Mouse (Mus musculus): ENCODE results near the gene Ncmap. TPM values are rescaled to one million over a fixed set of nuclear protein-coding genes. Genes with fewer than 3 reads are reported as not detected.

The Ncmap gene
- polyA plus RNA-seq, 1 experiment, result 2.1 TPM

- Histone ChIP-seq H3K4me3 (ENCODE audit: control insufficient read depth, low read depth, low read length) (peak within 1 kb of the TSS; percentile 91), H3K36me3 (ENCODE audit: control insufficient read depth, insufficient read depth, low read length) (no peaks in the 10 kb centered on the region), H3K4me1 (ENCODE audit: control insufficient read depth, insufficient read depth, low read length) (peaks cover 17% of the 10 kb centered on the region), H3K27me3 (ENCODE audit: control insufficient read depth, insufficient read depth, low read length) (no peaks in the 10 kb centered on the region), H3K27ac (ENCODE audit: control insufficient read depth, insufficient read depth, low read depth, low read length) (peak within 1 kb of the TSS; percentile 54)
- TF ChIP-seq POLR2A (IDR thresholded peaks at IDR 0.05; ENCODE audit: control insufficient read depth, low read depth, low read length) (0 out of 2 replicates have a peak, but pooled peaks have one; percentile 15), CTCF (IDR thresholded peaks at IDR 0.05; ENCODE audit: control insufficient read depth, insufficient read depth, insufficient replicate concordance, low read depth, low read length) (no peak)
Measured at GRCm38 (mm10) chr4:135433443-135434394, 35.7 kb upstream of the Ncmap start, which contains the start of gene Rcan3. Gene Rcan3 (minus strand): TSS chr4:135433853.

GRCm38 (mm10) chr4:135433086-135433442 lies 35.0 kb upstream of the Ncmap start:
- peaks cover 17% of the 10 kb centered on the region for H3K4me1 ChIP-seq (ENCODE audit: control insufficient read depth, insufficient read depth, low read length)
- no peaks in the 10 kb centered on the region for H3K27me3 ChIP-seq (ENCODE audit: control insufficient read depth, insufficient read depth, low read length)
- H3K36me3 ChIP-seq (ENCODE audit: control insufficient read depth, insufficient read depth, low read length), result no peaks in the 10 kb centered on the region
- peak overlapping the region; percentile 91 for H3K4me3 ChIP-seq (ENCODE audit: control insufficient read depth, low read depth, low read length)
- peak overlapping the region; percentile 25; the same call in 1 of the 2 replicates for H3K27ac ChIP-seq (ENCODE audit: control insufficient read depth, insufficient read depth, low read depth, low read length)
- TF ChIP-seq CTCF (IDR thresholded peaks at IDR 0.05; ENCODE audit: control insufficient read depth, insufficient read depth, insufficient replicate concordance, low read depth, low read length), result no peak
- no peak for TF ChIP-seq POLR2A (IDR thresholded peaks at IDR 0.05; ENCODE audit: control insufficient read depth, low read depth, low read length)

GRCm38 (mm10) chr4:135429990-135430760 lies 32.1 kb upstream of the Ncmap start:
- H3K4me3 ChIP-seq (ENCODE audit: control insufficient read depth, low read depth, low read length), result no peak overlapping the region
- H3K4me1 ChIP-seq (ENCODE audit: control insufficient read depth, insufficient read depth, low read length), result peaks cover 11% of the 10 kb centered on the region
- H3K27ac ChIP-seq (ENCODE audit: control insufficient read depth, insufficient read depth, low read depth, low read length), result no peak overlapping the region
- no peaks in the 10 kb centered on the region for H3K27me3 ChIP-seq (ENCODE audit: control insufficient read depth, insufficient read depth, low read length)
- no peaks in the 10 kb centered on the region for H3K36me3 ChIP-seq (ENCODE audit: control insufficient read depth, insufficient read depth, low read length)
- TF ChIP-seq POLR2A (IDR thresholded peaks at IDR 0.05; ENCODE audit: control insufficient read depth, low read depth, low read length), result no peak
- no peak for TF ChIP-seq CTCF (IDR thresholded peaks at IDR 0.05; ENCODE audit: control insufficient read depth, insufficient read depth, insufficient replicate concordance, low read depth, low read length)

- TF ChIP-seq CTCF (IDR thresholded peaks at IDR 0.05; ENCODE audit: control insufficient read depth, insufficient read depth, insufficient replicate concordance, low read depth, low read length) (no peak), POLR2A (IDR thresholded peaks at IDR 0.05; ENCODE audit: control insufficient read depth, low read depth, low read length) (no peak)
- Histone ChIP-seq H3K4me1 (ENCODE audit: control insufficient read depth, insufficient read depth, low read length) (peaks cover 9% of the 10 kb centered on the region), H3K27me3 (ENCODE audit: control insufficient read depth, insufficient read depth, low read length) (no peaks in the 10 kb centered on the region), H3K27ac (ENCODE audit: control insufficient read depth, insufficient read depth, low read depth, low read length) (no peak overlapping the region), H3K36me3 (ENCODE audit: control insufficient read depth, insufficient read depth, low read length) (no peaks in the 10 kb centered on the region), H3K4me3 (ENCODE audit: control insufficient read depth, low read depth, low read length) (no peak overlapping the region)
Measured at GRCm38 (mm10) chr4:135429383-135429782, 31.4 kb upstream of the Ncmap start.

GRCm38 (mm10) chr4:135426587-135426986 lies 28.6 kb upstream of the Ncmap start:
- TF ChIP-seq POLR2A (IDR thresholded peaks at IDR 0.05; ENCODE audit: control insufficient read depth, low read depth, low read length) (no peak), CTCF (IDR thresholded peaks at IDR 0.05; ENCODE audit: control insufficient read depth, insufficient read depth, insufficient replicate concordance, low read depth, low read length) (no peak)
- no peak overlapping the region for H3K27ac ChIP-seq (ENCODE audit: control insufficient read depth, insufficient read depth, low read depth, low read length)
- H3K27me3 ChIP-seq (ENCODE audit: control insufficient read depth, insufficient read depth, low read length), result no peaks in the 10 kb centered on the region
- H3K4me3 ChIP-seq (ENCODE audit: control insufficient read depth, low read depth, low read length), result no peak overlapping the region
- H3K36me3 ChIP-seq (ENCODE audit: control insufficient read depth, insufficient read depth, low read length), result no peaks in the 10 kb centered on the region
- H3K4me1 ChIP-seq (ENCODE audit: control insufficient read depth, insufficient read depth, low read length), result no peaks in the 10 kb centered on the region; the same call in 1 of the 2 replicates

- H3K27me3 ChIP-seq (ENCODE audit: control insufficient read depth, insufficient read depth, low read length), result no peaks in the 10 kb centered on the region
- H3K4me3 ChIP-seq (ENCODE audit: control insufficient read depth, low read depth, low read length), result no peak overlapping the region
- H3K4me1 ChIP-seq (ENCODE audit: control insufficient read depth, insufficient read depth, low read length), result no peaks in the 10 kb centered on the region
- no peaks in the 10 kb centered on the region for H3K36me3 ChIP-seq (ENCODE audit: control insufficient read depth, insufficient read depth, low read length)
- no peak overlapping the region for H3K27ac ChIP-seq (ENCODE audit: control insufficient read depth, insufficient read depth, low read depth, low read length)
- no peak for TF ChIP-seq CTCF (IDR thresholded peaks at IDR 0.05; ENCODE audit: control insufficient read depth, insufficient read depth, insufficient replicate concordance, low read depth, low read length)
- TF ChIP-seq POLR2A (IDR thresholded peaks at IDR 0.05; ENCODE audit: control insufficient read depth, low read depth, low read length), result no peak
Measured at GRCm38 (mm10) chr4:135425625-135426024, 27.6 kb upstream of the Ncmap start.

GRCm38 (mm10) chr4:135420961-135421360 lies 22.9 kb upstream of the Ncmap start:
- H3K36me3 ChIP-seq (ENCODE audit: control insufficient read depth, insufficient read depth, low read length), result no peaks in the 10 kb centered on the region
- no peak overlapping the region for H3K27ac ChIP-seq (ENCODE audit: control insufficient read depth, insufficient read depth, low read depth, low read length)
- no peaks in the 10 kb centered on the region for H3K4me1 ChIP-seq (ENCODE audit: control insufficient read depth, insufficient read depth, low read length)
- TF ChIP-seq CTCF (IDR thresholded peaks at IDR 0.05; ENCODE audit: control insufficient read depth, insufficient read depth, insufficient replicate concordance, low read depth, low read length) (no peak), POLR2A (IDR thresholded peaks at IDR 0.05; ENCODE audit: control insufficient read depth, low read depth, low read length) (no peak)
- H3K27me3 ChIP-seq (ENCODE audit: control insufficient read depth, insufficient read depth, low read length), result no peaks in the 10 kb centered on the region
- no peak overlapping the region for H3K4me3 ChIP-seq (ENCODE audit: control insufficient read depth, low read depth, low read length)
